1 mouse cellular context compared by ENCODE assay signal in genomic region chr5:125392618-125392976, GRCm38 (mm10).
A peak's percentile ranks its signal among the peaks of the same experiment; 100 is the strongest.
TF ChIP-seq lines count a peak whose summit lies in the region.

No protein-coding gene starts in this region.

TF ChIP-seq in MEL, 35 proteins besides CTCF, POLR2A, EP300 and RAD21:
- TF ChIP-seq ZKSCAN1 (IDR thresholded peaks at IDR 0.05; ENCODE audit: low read depth, low read length), result no peak
- no peak for TF ChIP-seq CHD2 (IDR thresholded peaks at IDR 0.05; ENCODE audit: low read length)
- peak; percentile 36; the same call in 1 of the 2 replicates for TF ChIP-seq ZMIZ1 (IDR thresholded peaks at IDR 0.05; ENCODE audit: low read depth, low read length)
- no peak for TF ChIP-seq USF2 (IDR thresholded peaks at IDR 0.05; ENCODE audit: borderline replicate concordance in 1 of 2, insufficient read depth in 1 of 2, low read depth in 1 of 2, low read length in 2 of 2)
- no peak for TF ChIP-seq USF1 (IDR thresholded peaks at IDR 0.05; ENCODE audit: low read depth, low read length)
- no peak for TF ChIP-seq KAT2A (conservative IDR thresholded peaks at IDR 0.05; ENCODE audit: low read depth, low read length)
- no peak for TF ChIP-seq TCF12 (IDR thresholded peaks at IDR 0.05; ENCODE audit: low read depth, low read length)
- TF ChIP-seq ZNF384 (IDR thresholded peaks at IDR 0.05; ENCODE audit: low read depth, low read length), result no peak
